Mouse (Mus musculus): ENCODE measurements at regions not wholly inside any gene's neighbourhood (a gene's known extent, or its start where the extent isn't known, plus 50 kb on each side); places are given as distances from the start of the nearest gene placed in this dataset.
"Not testable (repeated sequence)": the region's sequence is repeated elsewhere in the genome, so short reads cannot be mapped to it uniquely, and the experiment has no call there.

DNA sequence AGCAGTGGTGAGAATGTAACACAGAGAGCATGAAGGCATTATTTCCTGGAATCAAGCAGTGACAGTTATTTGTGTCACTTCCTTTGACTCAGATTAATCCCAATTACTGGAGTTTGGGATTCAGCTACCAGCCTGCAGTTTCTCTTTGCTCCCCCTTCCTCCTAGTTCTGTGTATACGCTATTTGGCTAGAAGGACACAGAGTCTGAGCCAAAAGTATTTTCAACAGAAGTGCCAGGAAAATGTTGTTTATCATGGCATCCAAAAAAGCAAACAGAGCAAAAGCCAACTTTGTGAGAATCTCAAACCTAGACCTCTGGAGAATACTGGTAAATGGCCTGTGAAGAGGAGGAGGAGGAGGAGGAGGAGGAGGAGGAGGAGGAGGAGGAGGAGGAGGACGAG is 600.4 kb downstream of the Crisp4 start:
- no peak overlapping the region for H3K4me3 ChIP-seq (ENCODE audit: control insufficient read depth in 1 of 2, insufficient read depth in 1 of 2, low read depth in 2 of 2, low read length in 2 of 2)
- H3K4me1 ChIP-seq (ENCODE audit: control insufficient read depth in 1 of 2, insufficient read depth in 2 of 2, low read length in 2 of 2) = no peaks in the 10 kb centered on the region
- no peaks in the 10 kb centered on the region for H3K36me3 ChIP-seq (ENCODE audit: control insufficient read depth in 1 of 2, insufficient read depth in 2 of 2, low read length in 2 of 2)
- H3K27me3 ChIP-seq (ENCODE audit: control insufficient read depth in 1 of 2, insufficient read depth in 2 of 2, low read length in 2 of 2) = no peaks in the 10 kb centered on the region
- H3K79me2 ChIP-seq (ENCODE audit: control insufficient read depth, insufficient read depth, low read length, poor library complexity) = no peaks in the 10 kb centered on the region
- no peak overlapping the region for H3K9ac ChIP-seq (ENCODE audit: control insufficient read depth, low read depth, low read length, poor library complexity, severe bottlenecking)
- DNase-seq (ENCODE audit: low read depth, low spot score) = no peak
- TF ChIP-seq MAZ (IDR thresholded peaks at IDR 0.05; ENCODE audit: low read depth, low read length) (no peak), RAD21 (IDR thresholded peaks at IDR 0.05; ENCODE audit: low read depth, low read length) (no peak), POLR2AphosphoS2 (IDR thresholded peaks at IDR 0.05; ENCODE audit: low read length) (no peak), GABPA (IDR thresholded peaks at IDR 0.05; ENCODE audit: low read depth, low read length) (no peak), E2F4 (IDR thresholded peaks at IDR 0.05; ENCODE audit: borderline replicate concordance, low read depth, low read length) (no peak), ZNF384 (IDR thresholded peaks at IDR 0.05; ENCODE audit: low read depth, low read length) (no peak), USF2 (IDR thresholded peaks at IDR 0.05; ENCODE audit: borderline replicate concordance in 1 of 2, insufficient read depth in 1 of 2, low read depth in 1 of 2, low read length in 2 of 2) (no peak), KAT2A (conservative IDR thresholded peaks at IDR 0.05; ENCODE audit: low read depth, low read length) (no peak), MAFK (IDR thresholded peaks at IDR 0.05; ENCODE audit: borderline replicate concordance, low read depth, low read length) (no peak), CHD2 (IDR thresholded peaks at IDR 0.05; ENCODE audit: low read length) (no peak), ZMIZ1 (IDR thresholded peaks at IDR 0.05; ENCODE audit: low read depth, low read length) (no peak), MEF2A (IDR thresholded peaks at IDR 0.05; ENCODE audit: extremely low read depth, insufficient replicate concordance, low read depth, low read length, poor library complexity, severe bottlenecking) (no peak), POLR2A (IDR thresholded peaks at IDR 0.05; ENCODE audit: control insufficient read depth in 1 of 2, insufficient read depth in 1 of 2, low read depth in 1 of 2, low read length in 2 of 2, poor library complexity in 1 of 2) (no peak), TBP (IDR thresholded peaks at IDR 0.05; ENCODE audit: low read depth, low read length) (no peak), POLR2AphosphoS5 (IDR thresholded peaks at IDR 0.05; ENCODE audit: borderline replicate concordance, low read depth, low read length) (no peak), MXI1 (IDR thresholded peaks at IDR 0.05; ENCODE audit: low read depth, low read length) (no peak), BHLHE40 (IDR thresholded peaks at IDR 0.05; ENCODE audit: borderline replicate concordance, low read depth, low read length) (no peak), USF1 (IDR thresholded peaks at IDR 0.05; ENCODE audit: low read depth, low read length) (no peak), NRF1 (IDR thresholded peaks at IDR 0.05; ENCODE audit: insufficient read depth, low read depth, low read length, poor library complexity, severe bottlenecking) (no peak)
- H3K27ac ChIP-seq (ENCODE audit: control insufficient read depth, low read depth, low read length) = no peak overlapping the region
- H3K9me3 ChIP-seq (replicated peaks; ENCODE audit: insufficient read depth, low read length) = no peaks in the 10 kb centered on the region

DNA sequence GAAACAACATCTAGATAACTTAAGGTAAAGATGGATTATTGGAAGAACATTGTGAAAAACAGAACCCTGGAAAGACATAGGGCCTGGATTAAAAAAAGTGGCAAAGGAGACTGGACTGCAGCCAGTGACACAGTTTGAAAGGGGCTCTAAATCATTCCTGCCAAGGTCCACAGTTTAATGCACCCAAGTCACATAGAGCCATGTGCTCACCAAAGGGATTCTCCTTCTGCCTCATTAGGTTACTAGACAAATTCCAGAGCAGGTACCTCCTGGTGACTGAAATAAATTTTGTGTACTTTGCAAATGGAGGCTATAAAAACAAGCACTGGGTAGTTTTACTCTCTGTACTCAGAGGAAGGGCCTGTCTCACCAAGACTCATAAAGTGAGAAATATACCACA is 607.5 kb downstream of the Crisp4 start:
- Histone ChIP-seq H3K9me3 (replicated peaks; ENCODE audit: insufficient read depth, low read length) (no peaks in the 10 kb centered on the region), H3K27me3 (ENCODE audit: control insufficient read depth in 1 of 2, insufficient read depth in 2 of 2, low read length in 2 of 2) (no peaks in the 10 kb centered on the region), H3K4me1 (ENCODE audit: control insufficient read depth in 1 of 2, insufficient read depth in 2 of 2, low read length in 2 of 2) (no peaks in the 10 kb centered on the region), H3K9ac (ENCODE audit: control insufficient read depth, low read depth, low read length, poor library complexity, severe bottlenecking) (no peak overlapping the region), H3K27ac (ENCODE audit: control insufficient read depth, low read depth, low read length) (no peak overlapping the region), H3K79me2 (ENCODE audit: control insufficient read depth, insufficient read depth, low read length, poor library complexity) (no peaks in the 10 kb centered on the region), H3K4me3 (ENCODE audit: control insufficient read depth in 1 of 2, insufficient read depth in 1 of 2, low read depth in 2 of 2, low read length in 2 of 2) (no peak overlapping the region), H3K36me3 (ENCODE audit: control insufficient read depth in 1 of 2, insufficient read depth in 2 of 2, low read length in 2 of 2) (no peaks in the 10 kb centered on the region)
- DNase-seq (ENCODE audit: low read depth, low spot score) = no peak
- TF ChIP-seq RCOR1 (IDR thresholded peaks at IDR 0.05; ENCODE audit: low read depth, low read length) = no peak
- TF ChIP-seq TCF12 (IDR thresholded peaks at IDR 0.05; ENCODE audit: low read depth, low read length) = no peak
- no peak for TF ChIP-seq ZC3H11A (IDR thresholded peaks at IDR 0.05; ENCODE audit: low read depth, low read length)
- no peak for TF ChIP-seq EP300 (IDR thresholded peaks at IDR 0.05; ENCODE audit: low read depth in 1 of 2, low read length in 2 of 2)
- no peak for TF ChIP-seq ZMIZ1 (IDR thresholded peaks at IDR 0.05; ENCODE audit: low read depth, low read length)
- no peak for TF ChIP-seq POLR2A (IDR thresholded peaks at IDR 0.05; ENCODE audit: control insufficient read depth in 1 of 2, insufficient read depth in 1 of 2, low read depth in 1 of 2, low read length in 2 of 2, poor library complexity in 1 of 2)
- TF ChIP-seq KAT2A (conservative IDR thresholded peaks at IDR 0.05; ENCODE audit: low read depth, low read length) = no peak
- TF ChIP-seq GABPA (IDR thresholded peaks at IDR 0.05; ENCODE audit: low read depth, low read length) = no peak
- TF ChIP-seq BHLHE40 (IDR thresholded peaks at IDR 0.05; ENCODE audit: borderline replicate concordance, low read depth, low read length) = no peak
- TF ChIP-seq NRF1 (IDR thresholded peaks at IDR 0.05; ENCODE audit: insufficient read depth, low read depth, low read length, poor library complexity, severe bottlenecking) = no peak
- no peak for TF ChIP-seq POLR2AphosphoS2 (IDR thresholded peaks at IDR 0.05; ENCODE audit: low read length)
- no peak for TF ChIP-seq MEF2A (IDR thresholded peaks at IDR 0.05; ENCODE audit: extremely low read depth, insufficient replicate concordance, low read depth, low read length, poor library complexity, severe bottlenecking)
- TF ChIP-seq USF2 (IDR thresholded peaks at IDR 0.05; ENCODE audit: borderline replicate concordance in 1 of 2, insufficient read depth in 1 of 2, low read depth in 1 of 2, low read length in 2 of 2) = no peak
- TF ChIP-seq MAZ (IDR thresholded peaks at IDR 0.05; ENCODE audit: low read depth, low read length) = no peak
- no peak for TF ChIP-seq RAD21 (IDR thresholded peaks at IDR 0.05; ENCODE audit: low read depth, low read length)
- TF ChIP-seq HCFC1 (IDR thresholded peaks at IDR 0.05; ENCODE audit: low read depth, low read length) = no peak

DNA sequence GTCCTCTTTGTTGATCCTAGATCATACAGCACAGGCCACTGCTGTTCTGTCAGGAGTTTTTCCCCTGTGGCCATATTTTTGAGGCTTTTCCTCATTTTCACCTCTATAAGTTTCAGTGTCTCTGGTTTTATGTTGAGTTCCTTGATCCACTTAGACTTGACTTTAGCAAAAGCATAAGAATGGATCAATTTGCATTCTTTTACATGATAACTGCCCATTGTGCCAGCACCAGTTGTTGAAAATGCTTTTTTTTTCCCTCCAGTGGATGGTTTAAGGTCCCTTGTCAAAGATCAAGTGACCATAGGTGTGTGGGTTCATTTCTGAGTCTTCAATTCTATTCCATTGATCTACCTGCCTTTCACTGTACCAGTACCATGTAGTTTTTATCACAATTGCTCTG is 614.4 kb downstream of the Crisp4 start:
- H3K4me3 ChIP-seq (ENCODE audit: control insufficient read depth in 1 of 2, insufficient read depth in 1 of 2, low read depth in 2 of 2, low read length in 2 of 2) = not testable (repeated sequence)

More for the DNA sequence above, 614.4 kb downstream of the Crisp4 start:
- DNase-seq (ENCODE audit: low read depth, low spot score); H3K36me3 ChIP-seq (ENCODE audit: control insufficient read depth in 1 of 2, insufficient read depth in 2 of 2, low read length in 2 of 2); H3K9ac ChIP-seq (ENCODE audit: control insufficient read depth, low read depth, low read length, poor library complexity, severe bottlenecking); H3K79me2 ChIP-seq (ENCODE audit: control insufficient read depth, insufficient read depth, low read length, poor library complexity); H3K27ac ChIP-seq (ENCODE audit: control insufficient read depth, low read depth, low read length); H3K27me3 ChIP-seq (ENCODE audit: control insufficient read depth in 1 of 2, insufficient read depth in 2 of 2, low read length in 2 of 2); H3K4me1 ChIP-seq (ENCODE audit: control insufficient read depth in 1 of 2, insufficient read depth in 2 of 2, low read length in 2 of 2); H3K9me3 ChIP-seq (replicated peaks; ENCODE audit: insufficient read depth, low read length): not testable (repeated sequence)
